Mouse (Mus musculus) cerebellum, adult 8-10 months (tissue): ENCODE data around the gene Maml3.

ENCODE experiments used
- DNase-seq: peaks from one replicate; pipeline ENCODE4 v3.0.0; 2022

Gene Maml3

DNA sequence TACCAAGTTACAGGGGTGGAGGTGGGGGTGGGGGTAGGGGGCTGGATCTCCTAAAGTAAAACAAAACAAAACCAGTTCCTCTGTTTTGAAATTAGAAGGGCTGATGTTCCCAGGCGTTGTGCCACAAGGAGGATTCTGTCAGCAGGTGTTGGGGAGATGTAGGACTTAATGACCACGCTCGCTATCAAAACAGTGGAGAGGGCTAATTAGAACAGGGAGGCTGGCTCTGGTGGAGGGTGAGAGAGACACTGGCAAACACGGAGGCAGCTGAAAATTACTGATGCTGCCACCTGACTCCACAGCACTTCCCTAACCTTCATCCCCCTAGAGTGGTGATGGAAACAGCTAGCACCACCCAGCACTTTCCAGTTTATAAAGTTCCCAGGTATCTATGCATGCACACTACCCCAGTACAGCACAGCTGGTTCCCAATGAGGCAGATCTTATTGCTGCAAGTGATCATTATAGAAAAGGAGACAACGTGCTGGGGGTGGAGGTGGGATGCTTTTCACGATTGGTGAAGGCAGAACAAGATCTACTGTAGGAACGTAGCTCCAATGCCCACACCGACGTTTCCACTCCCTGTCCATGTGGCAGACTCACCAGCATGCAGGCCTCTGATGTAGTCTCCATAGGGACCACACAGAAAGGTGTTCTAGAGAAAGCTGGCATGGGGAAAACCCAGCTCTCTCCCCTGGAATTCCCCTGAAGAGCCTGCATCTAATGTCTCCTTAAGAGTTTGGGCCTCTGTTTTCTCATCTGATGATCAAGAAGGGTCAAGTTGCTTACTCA, 332.8 kb downstream of the Maml3 start:
- no peak for DNase-seq

- no peak for DNase-seq
These were observed 335.7 kb downstream of the Maml3 start for GRCm38 (mm10) chr3:51769196-51769595.

GRCm38 (mm10) chr3:51765220-51765923, 339.5 kb downstream of the Maml3 start:
- DNase-seq: no peak

DNA sequence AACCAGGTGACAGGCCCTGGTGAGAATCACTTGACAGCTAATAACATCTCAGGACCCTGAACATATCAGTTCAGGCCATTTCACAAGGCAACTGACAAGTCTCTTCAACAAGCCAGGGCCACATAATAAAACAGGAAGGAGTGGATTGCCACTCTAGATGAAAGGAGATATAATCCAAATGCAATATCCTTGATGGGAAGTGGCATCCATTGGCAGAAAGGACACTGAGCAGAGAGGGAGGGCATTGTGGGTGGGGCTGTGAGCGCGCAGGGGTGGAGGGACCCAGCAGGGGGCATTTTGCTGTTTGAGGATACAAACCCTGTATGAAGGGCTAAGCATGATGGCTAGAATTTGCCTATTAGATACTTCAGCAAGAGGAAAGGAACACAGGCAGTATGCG, 340.7 kb downstream of the Maml3 start:
- no peak for DNase-seq

- DNase-seq: no peak
These were observed 342.0 kb downstream of the Maml3 start for GRCm38 (mm10) chr3:51762900-51763299.

- DNase-seq: no peak
These were observed 345.3 kb downstream of the Maml3 start for GRCm38 (mm10) chr3:51759534-51759933.

DNA sequence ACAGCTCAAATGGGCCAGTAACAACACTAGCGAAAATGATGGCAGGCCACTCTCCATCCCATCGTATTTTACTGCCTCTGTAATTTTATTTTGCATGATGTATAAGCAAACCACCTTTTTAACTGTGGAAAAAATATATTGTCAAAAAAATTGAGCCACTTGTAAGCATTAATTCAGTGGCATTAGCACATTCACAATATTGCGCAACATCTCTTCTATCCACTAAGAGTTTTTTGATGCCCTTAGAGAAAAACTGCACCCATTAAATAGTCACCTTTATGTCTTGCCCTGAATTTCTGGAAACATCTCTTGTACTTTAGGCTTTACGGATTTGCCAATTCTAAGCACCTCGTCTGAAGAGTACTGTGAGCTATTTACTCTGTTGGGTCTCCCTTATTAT, 347.8 kb downstream of the Maml3 start:
- no peak for DNase-seq

DNA sequence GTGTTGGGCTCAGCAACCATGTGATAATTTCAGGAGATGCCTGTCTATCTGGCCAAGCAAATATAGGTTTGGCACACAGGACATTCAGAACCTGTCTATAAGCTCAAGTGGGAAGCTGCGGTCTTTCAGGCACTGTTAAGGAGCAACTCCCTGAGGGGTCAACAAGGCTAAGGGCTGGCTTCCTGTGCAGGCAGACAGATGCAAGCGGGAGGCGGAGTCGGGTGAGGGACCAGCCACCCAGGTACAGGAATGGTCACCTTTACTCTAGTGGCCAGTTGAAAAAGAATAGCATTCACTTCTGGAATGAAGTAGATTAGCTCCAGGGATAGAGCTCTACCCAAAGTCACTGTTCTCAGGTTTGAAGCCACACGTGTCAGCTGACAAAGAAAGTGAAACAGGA, 348.6 kb downstream of the Maml3 start:
- DNase-seq: no peak

DNA sequence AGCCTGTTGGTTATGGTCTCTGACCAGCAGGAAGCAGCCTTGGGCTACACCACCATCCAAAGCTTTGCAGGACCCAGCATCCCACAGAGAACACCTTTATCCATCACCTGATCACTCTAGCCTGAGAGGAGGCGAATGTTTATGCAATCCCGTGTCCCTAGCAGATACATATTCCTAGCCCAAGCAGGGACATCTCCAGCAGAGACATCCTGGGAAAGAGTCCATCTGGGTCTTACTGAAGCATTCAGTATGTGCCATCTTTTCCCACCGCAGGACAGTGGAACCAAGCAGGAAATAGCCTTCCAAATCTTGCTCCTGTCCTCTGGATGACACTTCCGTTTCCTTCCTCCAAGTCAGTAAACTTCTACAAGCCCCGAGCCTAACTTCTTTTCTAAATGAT, 351.6 kb downstream of the Maml3 start:
- DNase-seq: no peak

- peak; percentile 53 for DNase-seq
These were observed 353.4 kb downstream of the Maml3 start for GRCm38 (mm10) chr3:51751440-51751839.

DNA sequence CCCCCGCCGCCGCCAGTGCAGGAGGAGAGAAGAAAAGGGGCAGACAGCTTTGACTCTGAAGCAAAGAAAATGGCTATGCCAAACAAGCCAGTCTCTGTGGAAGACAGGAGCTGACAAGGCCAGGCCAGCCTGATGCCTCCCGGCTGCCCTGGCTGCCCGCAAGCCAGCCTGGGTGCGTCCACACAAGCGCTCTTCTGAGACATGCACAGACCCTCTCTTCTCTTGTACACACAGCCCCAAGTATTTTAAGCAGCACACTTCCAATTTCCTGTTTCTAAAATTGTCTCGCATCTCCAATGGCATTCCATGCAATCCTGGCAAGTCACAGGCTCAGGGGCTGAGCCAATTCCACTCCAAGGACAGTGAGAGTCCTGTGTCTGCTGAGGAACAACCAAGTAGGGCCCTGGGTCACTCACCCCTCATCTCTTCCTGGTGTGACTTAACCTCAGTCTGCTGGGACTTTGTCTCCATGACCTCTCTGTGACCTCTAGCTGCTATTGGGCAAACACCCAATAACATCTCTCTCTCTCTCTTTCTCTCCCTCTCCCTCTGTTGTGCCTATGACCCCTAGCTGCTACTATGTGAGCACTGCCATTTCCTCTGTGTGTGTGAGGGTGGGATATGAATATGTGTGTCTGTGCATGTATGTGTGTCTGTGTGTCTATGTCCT, 354.9 kb downstream of the Maml3 start:
- no peak for DNase-seq

DNA sequence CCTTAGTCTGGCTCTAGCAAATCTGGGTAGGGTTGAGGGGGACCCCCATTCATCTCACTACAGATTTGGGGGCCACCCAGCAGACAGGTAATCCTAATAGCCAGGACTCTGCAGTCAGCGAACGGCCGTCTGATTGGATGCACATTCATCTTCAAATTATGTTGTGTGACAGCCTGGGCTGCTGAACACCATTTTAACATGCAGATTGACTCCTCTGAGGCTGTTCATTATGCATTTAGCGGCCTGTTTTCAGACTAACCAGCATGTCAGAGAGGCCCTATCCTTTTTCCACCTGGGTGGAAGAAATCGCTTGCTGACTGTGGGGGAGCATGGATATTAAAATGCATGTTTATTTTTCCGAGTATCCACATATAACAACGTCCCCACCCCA, 355.5 kb downstream of the Maml3 start:
- DNase-seq: no peak

DNA sequence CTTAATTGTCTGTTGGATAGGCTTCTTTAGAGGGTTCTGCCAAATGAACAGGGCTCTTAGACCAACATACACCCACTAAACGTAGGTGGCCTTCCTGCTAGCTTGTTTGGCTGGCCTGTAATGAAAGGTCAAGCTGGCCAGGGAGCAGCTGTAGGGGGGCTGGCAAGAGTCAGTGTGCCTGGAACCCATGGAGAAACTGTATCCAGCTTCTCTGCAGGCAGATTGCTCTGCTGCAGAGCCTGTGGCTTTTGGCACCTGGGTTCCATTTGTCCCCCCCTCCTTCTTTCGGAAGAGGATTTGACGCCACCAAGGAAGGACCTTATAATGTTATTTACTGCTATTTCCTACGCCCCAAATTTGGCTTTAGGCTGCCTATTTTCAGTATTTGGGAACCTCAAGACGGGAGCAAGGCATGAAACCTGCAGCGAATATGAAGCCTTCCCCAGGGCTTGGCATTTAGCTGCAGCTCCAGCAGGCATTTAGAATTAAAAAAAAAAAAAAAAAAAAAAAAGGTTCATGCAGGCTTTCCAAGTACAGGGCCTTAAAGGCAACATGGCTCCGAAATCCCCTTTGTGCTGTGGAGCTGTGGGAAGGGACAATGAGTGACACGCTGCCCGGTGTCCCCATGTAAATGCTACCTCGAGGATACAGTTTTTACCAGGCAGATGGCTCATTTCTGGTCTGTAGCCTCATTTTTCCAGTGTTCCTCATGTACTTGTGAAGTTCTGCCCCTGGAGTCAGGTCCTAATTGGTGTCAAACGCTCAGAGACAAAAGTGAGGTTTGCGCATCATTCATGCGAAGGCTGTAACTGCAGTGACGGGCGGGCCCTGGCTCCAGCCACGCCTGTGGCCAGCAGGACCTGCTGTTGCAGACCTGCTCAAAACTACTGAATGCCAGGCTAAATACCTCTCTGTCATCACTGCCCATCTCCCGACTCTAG, 356.2 kb downstream of the Maml3 start:
- DNase-seq: peak; percentile 42

- no peak for DNase-seq
These were observed 358.1 kb downstream of the Maml3 start for GRCm38 (mm10) chr3:51746816-51747215.

GRCm38 (mm10) chr3:51745162-51745561, 359.7 kb downstream of the Maml3 start:
- no peak for DNase-seq

- DNase-seq: no peak
These were observed 360.5 kb downstream of the Maml3 start for GRCm38 (mm10) chr3:51744339-51744759.

- no peak for DNase-seq
These were observed 362.5 kb downstream of the Maml3 start for GRCm38 (mm10) chr3:51742405-51742804.

DNA sequence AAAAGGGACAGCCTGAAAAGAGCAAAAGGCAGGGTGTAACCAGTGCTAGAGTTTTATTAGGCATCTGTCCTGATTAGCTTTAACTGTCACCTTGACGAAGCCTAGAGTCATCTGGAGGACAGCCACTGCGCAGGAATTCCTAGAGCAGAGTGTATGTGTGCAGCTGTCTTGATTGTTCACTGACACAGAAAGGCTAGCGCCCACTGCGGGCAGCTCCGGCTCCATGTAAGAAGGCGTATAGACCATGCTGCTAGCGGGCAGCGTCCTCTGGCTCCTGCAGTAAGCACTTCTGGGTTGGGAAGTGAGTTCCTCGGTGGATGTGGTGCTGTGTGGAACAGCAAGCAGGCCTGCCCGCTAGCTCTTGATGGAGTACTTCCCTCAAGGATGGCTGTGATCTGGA, 363.1 kb downstream of the Maml3 start:
- DNase-seq: no peak

DNA sequence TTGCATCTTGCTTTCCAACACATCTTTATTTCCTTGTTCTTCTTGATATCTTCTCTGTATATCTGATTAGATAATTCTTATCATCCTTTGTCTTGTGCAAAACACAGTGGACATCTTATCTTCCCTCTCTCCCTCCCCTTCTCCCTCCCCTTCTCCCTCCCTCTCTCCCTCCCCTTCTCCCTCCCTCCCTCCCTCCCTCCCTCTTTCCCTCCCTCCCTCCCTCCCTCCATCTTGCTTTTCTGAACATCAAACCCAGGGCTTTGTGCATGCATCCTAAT, 365.1 kb downstream of the Maml3 start:
- no peak for DNase-seq

DNA sequence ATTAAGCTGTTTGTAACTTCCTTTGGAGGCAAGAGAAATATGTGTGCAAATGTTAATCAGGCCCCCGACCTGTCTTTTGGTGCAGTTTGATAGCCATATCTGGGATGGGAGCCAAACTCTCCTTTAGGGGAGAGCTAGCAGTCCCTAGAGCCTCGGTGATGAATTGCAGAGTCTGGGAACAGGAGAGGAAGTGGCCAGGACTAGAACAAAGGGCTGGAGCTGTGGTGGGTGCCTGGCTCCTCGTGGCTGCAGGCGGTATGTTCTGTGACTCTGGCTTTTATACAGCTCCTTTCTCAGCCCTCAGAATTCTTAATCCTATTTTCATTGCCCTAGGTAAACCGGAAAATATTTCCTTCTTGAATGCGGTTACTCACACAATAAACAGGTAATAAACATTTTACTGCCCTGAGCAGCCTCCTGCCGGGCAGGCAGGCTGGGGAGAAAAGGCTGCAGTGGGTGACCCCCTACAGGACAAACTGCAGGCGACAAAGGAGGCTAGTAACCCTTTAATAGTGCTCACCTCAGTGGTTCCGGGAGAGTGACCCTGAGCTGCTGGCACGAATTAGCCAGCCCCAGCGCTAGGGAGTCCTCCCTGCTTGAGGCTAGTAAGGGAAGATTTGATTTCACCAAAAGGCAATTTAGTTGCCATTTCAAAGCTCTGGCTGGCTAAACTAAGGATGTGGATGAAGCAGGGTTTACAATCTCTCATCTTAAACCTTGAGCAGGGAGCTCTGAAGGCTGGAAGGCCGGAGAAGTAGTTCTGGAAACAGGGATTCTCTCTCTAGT, 365.6 kb downstream of the Maml3 start:
- DNase-seq: no peak

DNA sequence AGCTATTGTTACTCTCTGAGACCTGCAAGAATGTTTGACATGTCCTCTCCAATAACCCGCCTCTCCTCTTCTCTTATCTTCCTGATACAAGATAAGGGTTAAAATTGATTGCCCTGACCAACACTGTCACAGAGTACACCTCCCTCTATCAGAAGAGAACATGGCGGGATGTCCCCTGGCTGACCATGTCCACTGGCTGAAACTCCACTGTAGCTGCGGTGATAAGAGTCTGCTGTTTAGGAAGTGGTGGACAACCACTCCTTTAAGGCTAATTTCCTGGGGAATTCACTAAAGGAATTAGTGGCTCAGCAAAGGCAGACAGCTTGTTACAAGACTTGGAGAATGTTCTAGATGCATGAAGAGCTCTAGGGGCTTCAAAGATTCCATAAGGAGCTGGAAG, 371.2 kb downstream of the Maml3 start:
- no peak for DNase-seq

GRCm38 (mm10) chr3:51731949-51732636, 372.8 kb downstream of the Maml3 start:
- no peak for DNase-seq
